In genomic region chr7:34390834-34391155, GRCm38 (mm10) we compare ENCODE assay signal across 8 mouse cellular contexts. TPM values are rescaled to one million over a fixed set of nuclear protein-coding genes. Genes with fewer than 3 reads are reported as not detected.
DNase-seq lines count a peak whose midpoint lies in the region; ATAC-seq and TF ChIP-seq lines count a peak whose summit lies in the region.

No protein-coding gene starts in this region.

- H3K27ac ChIP-seq in kidney, adult 2 months (ENCODE audit: insufficient read depth, low read depth, low read length) = peak overlapping the region; percentile 97
- peak overlapping the region; percentile 99; the same call in 1 of the 2 replicates for H3K27ac ChIP-seq in intestine, embryonic 14.5 days (ENCODE audit: low read depth)

- no peak for ATAC-seq in G1E (ENCODE audit: extremely low read depth, insufficient number of reproducible peaks, low FRiP score, poor library complexity, severe bottlenecking)
- ATAC-seq in intestine, embryonic 14.5 days (replicated peaks; ENCODE audit: low FRiP score, low TSS enrichment, low read depth) = no peak
- peak; percentile 17 for ATAC-seq in megakaryocyte progenitor cell, adult 5-6 weeks (replicated peaks; ENCODE audit: poor library complexity)
- ATAC-seq in inflammation-experienced regulatory T-cells, adult 6 months = no peak

- H3K4me2 ChIP-seq in intestine, embryonic 14.5 days (ENCODE audit: low read length) = peak overlapping the region; percentile 80

- H3K9me3 ChIP-seq in G1E (replicated peaks) = no peaks in the 10 kb centered on the region
- H3K9me3 ChIP-seq in intestine, embryonic 14.5 days (ENCODE audit: control insufficient read depth, low read length) = no peaks in the 10 kb centered on the region

- peak overlapping the region; percentile 90; the same call in 1 of the 2 replicates for H3K4me3 ChIP-seq in kidney, adult 2 months (ENCODE audit: insufficient read depth, low read depth, low read length)
- H3K4me3 ChIP-seq in G1E (ENCODE audit: low read depth, low read length) = peak overlapping the region; percentile 94; the same call in 1 of the 2 replicates
- peak overlapping the region; percentile 93; the same call in 1 of the 2 replicates for H3K4me3 ChIP-seq in intestine, embryonic 14.5 days (ENCODE audit: low read depth, low read length)

- no peaks in the 10 kb centered on the region for H3K36me3 ChIP-seq in kidney, adult 2 months (ENCODE audit: control insufficient read depth, insufficient read depth, low read length)
- H3K36me3 ChIP-seq in G1E (replicated peaks) = peaks cover 16% of the 10 kb centered on the region
- H3K36me3 ChIP-seq in intestine, embryonic 14.5 days (ENCODE audit: control insufficient read depth, insufficient read depth, low read length) = no peaks in the 10 kb centered on the region

- WGBS in kidney, adult 2 months = 32% methylated on average over 7 of the region's 7 CpGs
- WGBS in intestine, embryonic 14.5 days = 41% methylated on average over 7 of the region's 7 CpGs

- peaks cover 18% of the 10 kb centered on the region for H3K4me1 ChIP-seq in kidney, adult 2 months (ENCODE audit: control insufficient read depth, insufficient read depth, low read length)
- peaks cover 23% of the 10 kb centered on the region for H3K4me1 ChIP-seq in G1E (ENCODE audit: insufficient read depth, low read depth, low read length)
- H3K4me1 ChIP-seq in intestine, embryonic 14.5 days (replicated peaks; ENCODE audit: control insufficient read depth, insufficient read depth, low read length) = peaks cover 22% of the 10 kb centered on the region

- no peak for DNase-seq in kidney, adult 2 months
- DNase-seq in kidney, adult 9 months = no peak
- no peak for DNase-seq in G1E (ENCODE audit: low spot score)
- DNase-seq in gastrocnemius, postnatal 14 days = peak; percentile 44
- DNase-seq in intestine, embryonic 14.5 days (ENCODE audit: low spot score) = no peak
- no peak for DNase-seq in right cerebral cortex, adult 2 months (ENCODE audit: low spot score in 2 of 2)

- intact Hi-C loops in gastrocnemius, postnatal 14 days (cut with DNase I; ENCODE audit: low total_unique reads) = no loop called here

- TF ChIP-seq POLR2A in kidney, adult 2 months (IDR thresholded peaks at IDR 0.05; ENCODE audit: low read depth, low read length) = no peak

- TF ChIP-seq CTCF in kidney, adult 2 months (conservative IDR thresholded peaks at IDR 0.05; ENCODE audit: insufficient read depth, insufficient read length, low read depth, low read length) = no peak
- TF ChIP-seq CTCF in G1E (IDR thresholded peaks at IDR 0.05; ENCODE audit: low read depth, low read length) = no peak

- peak overlapping the region; percentile 99 for H3K9ac ChIP-seq in intestine, embryonic 14.5 days (ENCODE audit: low read length)

- H3K27me3 ChIP-seq in kidney, adult 2 months (replicated peaks; ENCODE audit: control insufficient read depth, insufficient read depth, low read length) = no peaks in the 10 kb centered on the region
- no peaks in the 10 kb centered on the region for H3K27me3 ChIP-seq in G1E (ENCODE audit: insufficient read depth, low read length)
- no peaks in the 10 kb centered on the region for H3K27me3 ChIP-seq in intestine, embryonic 14.5 days (replicated peaks; ENCODE audit: control insufficient read depth, insufficient read depth, low read length)

RNA-seq across cellular contexts. Expression of gene Lsm14a, which starts 2.3 kb away (rescaled TPM):
- 41.5 and 48.1 TPM in 2 replicates for polyA plus RNA-seq in kidney, adult 2 months (2012; rRNA removed)
- 105 and 124 TPM in 2 replicates for total RNA-seq in G1E (2014; fragmentation: Nextera tagmentation)
- total RNA-seq in G1E (2017) = 73.3 and 79.5 TPM in 2 replicates
- 42.7 and 52.3 TPM in 2 replicates for polyA plus RNA-seq in G1E (2012)
- total RNA-seq in gastrocnemius, postnatal 14 days (2021) = 10 to 100 TPM; 62.0 to 67.8 TPM
- polyA plus RNA-seq in intestine, embryonic 14.5 days (2014; fragmentation: Nextera tagmentation; extraction: Ambion mirVana) = 53.1 and 54.0 TPM in 2 replicates
- 104 and 106 TPM in 2 replicates for total RNA-seq in megakaryocyte progenitor cell, adult 5-6 weeks (2015)
- 51.3 and 61.7 TPM in 2 replicates for total RNA-seq in megakaryocyte progenitor cell, adult 5-6 weeks (2017)
- 10 to 100 TPM; 40.0 to 47.5 (median 41.5) TPM for polyA plus RNA-seq in inflammation-experienced regulatory T-cells, adult 6 months (2017; shearing (Covaris generic))
